Comparison of ENCODE assay signal across 16 mouse cellular contexts in genomic region chr4:116612621-116613020, GRCm38 (mm10).
DNase-seq lines count a peak whose midpoint lies in the region.
"Had no signal": no experiment of that assay in that cellular context is flagged by ENCODE, and none has a peak within 500 bp of the region (broad histone marks: within the 10 kb centered on the region; RNA-seq: fewer than 3 reads in every experiment).

No protein-coding gene starts in this region.

- DNase-seq in R1 (ENCODE audit: low read depth, low spot score) (peak; percentile 53), ZHBTc4 (ENCODE audit: low read depth, low spot score) (peak; percentile 65)
- no peak for DNase-seq in retina, embryonic 14.5 days (ENCODE audit: low spot score)
- no peak for DNase-seq in embryo, embryonic 10 days (ENCODE audit: low spot score)
- DNase-seq: adrenal gland, adult 2 months; adrenal gland, adult 8-10 months; adrenal gland, postnatal 10 days; adrenal gland, postnatal 14 days; adrenal gland, postnatal 25 days; adrenal gland, postnatal 36 days; B cell, adult 2 months; cerebellum, adult 11 months; cerebellum, adult 11-12 months; cerebellum, adult 18-20 months; cerebellum, adult 2 months; cerebellum, adult 8-10 months had no signal

Comparison
In these comparisons a context has a peak if more than half of its experiments do, and no peak if none do; other contexts are left out.
1. DNase-seq: peak in R1 (single experiment) and ZHBTc4 (single experiment); none in retina, embryonic 14.5 days (single experiment) and embryo, embryonic 10 days (single experiment).